Mouse (Mus musculus): ENCODE measurements around the gene Ccsap.

Gene Ccsap

DNA sequence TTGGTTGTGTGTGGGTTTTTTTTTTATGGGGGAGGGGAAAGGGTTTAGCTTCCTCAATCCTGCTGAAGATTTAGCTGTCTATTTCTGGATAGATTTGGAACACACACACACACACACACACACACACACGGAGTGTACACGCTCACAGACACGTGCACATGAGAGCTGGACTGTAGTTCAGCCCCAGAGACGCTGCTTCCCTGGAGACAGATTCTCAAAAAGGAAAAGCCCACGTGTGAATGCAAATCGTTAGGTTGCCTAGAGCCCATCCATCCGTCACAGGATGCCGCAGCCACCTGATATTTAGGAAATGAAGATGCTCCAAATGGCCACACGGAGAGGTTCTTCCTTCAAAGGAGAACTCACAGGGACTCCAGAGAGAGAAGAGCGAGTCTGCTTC, 20.3 kb upstream of the Ccsap start:
- peak; percentile 64 to 87 for DNase-seq (ENCODE audit: low spot score in 2 of 2)

GRCm38 (mm10) chr8:123877865-123878264, 17.9 kb upstream of the Ccsap start:
- DNase-seq (ENCODE audit: low spot score in 2 of 2): no peak

DNA sequence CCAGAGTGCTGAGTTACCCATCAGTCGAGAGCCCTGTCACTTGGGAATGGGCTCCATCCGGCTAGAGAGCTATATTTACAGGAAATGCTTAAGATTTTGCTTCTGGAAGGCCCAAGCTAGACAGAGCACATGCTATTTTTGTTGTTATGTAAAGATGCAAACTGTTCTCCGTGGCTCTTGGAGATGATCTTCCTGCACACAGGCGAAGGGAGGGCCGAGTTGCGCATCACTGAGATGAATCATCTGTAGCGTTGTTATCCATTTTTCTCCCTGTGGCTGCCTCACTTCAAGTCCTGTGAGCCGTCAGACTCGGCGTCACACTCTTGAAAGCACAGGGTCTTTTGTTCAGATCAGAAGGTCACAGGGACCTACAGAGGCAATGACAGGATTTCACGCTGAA, 14.3 kb upstream of the Ccsap start:
- no peak for DNase-seq (ENCODE audit: low spot score in 2 of 2)

DNA sequence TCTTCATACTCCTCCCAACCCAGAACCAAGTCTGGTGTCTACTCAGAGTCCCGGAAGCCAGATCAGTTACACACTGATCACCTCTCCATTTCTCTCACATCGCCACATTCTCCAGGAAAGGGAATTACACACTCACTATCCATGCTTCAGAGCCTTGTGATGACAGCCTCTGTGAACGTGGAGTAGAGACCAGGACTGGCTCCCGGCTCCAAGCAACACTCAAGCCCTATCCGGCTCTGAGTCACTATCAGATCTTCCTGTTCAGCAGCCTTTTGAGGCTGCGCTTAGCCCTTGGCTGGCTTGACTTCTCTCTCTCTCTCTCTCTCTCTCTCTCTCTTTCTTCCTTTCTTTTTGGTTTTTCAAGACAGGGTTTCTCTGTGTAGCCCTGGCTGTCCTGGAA, 13.4 kb upstream of the Ccsap start:
- DNase-seq (ENCODE audit: low spot score in 2 of 2): no peak

DNA sequence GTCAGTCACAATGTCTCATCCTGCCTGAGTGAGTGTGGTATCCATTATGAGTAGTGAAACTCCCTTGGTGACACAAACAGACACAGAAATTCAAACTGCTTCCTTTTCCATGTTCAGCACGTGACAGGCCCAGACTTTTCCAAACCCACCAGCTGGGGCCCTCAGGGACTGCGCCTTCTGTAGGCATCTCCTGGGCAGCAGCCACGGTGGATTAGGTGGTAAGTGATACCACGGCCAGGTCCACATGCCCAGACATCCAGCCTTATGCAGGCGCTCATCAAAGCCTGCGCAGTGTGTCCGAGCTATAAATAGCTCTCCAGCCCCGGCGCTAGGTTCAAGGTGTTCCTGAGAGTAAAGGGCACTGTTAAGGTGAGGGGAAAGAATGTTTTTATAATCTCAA, 12.0 kb upstream of the Ccsap start:
- DNase-seq (ENCODE audit: low spot score in 2 of 2): no peak

DNA sequence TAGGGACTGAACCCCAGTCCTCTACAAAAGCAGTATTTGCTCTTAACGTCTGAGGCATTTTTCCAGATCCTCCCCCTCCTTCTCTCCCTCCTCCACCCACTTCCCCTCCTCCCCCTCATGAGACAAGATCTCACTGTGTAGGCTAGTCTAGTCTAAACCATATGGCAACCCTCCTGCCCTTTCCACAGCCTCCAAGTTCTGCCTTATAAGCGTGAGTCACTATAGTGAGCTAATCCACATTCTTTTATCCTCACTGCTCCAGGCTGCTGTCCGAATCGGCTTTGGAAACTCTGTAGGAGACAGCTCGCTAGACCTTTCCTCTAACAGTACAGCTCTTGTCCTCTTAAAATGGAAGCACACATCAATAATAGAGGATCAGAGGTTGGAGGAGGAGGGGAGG, 7.0 kb upstream of the Ccsap start:
- no peak for DNase-seq (ENCODE audit: low spot score in 2 of 2)

- DNase-seq (ENCODE audit: low spot score in 2 of 2): no peak
Measured at GRCm38 (mm10) chr8:123865786-123866185, 5.8 kb upstream of the Ccsap start.

- no peak for DNase-seq (ENCODE audit: low spot score in 2 of 2)
Measured at GRCm38 (mm10) chr8:123860386-123860785, 377 bp upstream of the Ccsap start.

DNA sequence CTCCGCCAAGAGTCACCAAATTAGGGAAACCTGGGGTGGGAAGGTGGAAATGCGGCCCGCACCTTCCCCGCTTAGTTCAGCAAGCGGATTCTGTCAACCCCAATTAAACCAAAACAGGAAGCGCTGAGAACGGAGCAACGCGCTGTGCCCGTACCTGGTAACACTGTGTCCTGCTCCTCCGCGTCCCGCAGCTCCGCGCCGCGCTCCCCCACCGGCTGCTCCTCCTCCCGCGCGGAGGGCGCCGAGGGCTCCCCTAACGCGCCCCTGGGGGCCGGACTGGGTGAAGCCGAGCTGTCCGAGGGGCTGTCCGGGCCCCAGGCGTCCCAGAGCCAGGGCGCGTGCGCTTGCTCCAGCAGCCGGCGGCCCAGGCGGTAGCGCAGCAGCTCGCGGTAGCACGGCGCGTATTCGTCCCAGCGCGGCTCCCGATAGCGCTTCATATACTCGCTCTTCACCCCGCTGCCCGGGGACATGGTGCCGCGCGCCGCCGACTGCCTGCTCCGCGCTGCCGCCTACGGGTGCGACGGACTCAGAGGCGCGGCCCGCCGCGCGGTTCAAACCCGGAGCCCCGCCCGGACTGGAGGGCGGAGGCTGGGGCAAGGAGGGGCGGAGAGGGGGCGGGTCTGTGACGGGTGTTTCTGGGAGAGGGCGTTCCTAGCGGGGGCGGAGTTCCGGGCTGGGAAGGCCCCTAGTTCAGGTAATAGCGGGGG, 915 bp downstream of the Ccsap start:
- DNase-seq (ENCODE audit: low spot score in 2 of 2): peak; percentile 83 to 88

- no peak for DNase-seq (ENCODE audit: low spot score in 2 of 2)
Measured at GRCm38 (mm10) chr8:123858574-123858940, 1.5 kb downstream of the Ccsap start.

DNA sequence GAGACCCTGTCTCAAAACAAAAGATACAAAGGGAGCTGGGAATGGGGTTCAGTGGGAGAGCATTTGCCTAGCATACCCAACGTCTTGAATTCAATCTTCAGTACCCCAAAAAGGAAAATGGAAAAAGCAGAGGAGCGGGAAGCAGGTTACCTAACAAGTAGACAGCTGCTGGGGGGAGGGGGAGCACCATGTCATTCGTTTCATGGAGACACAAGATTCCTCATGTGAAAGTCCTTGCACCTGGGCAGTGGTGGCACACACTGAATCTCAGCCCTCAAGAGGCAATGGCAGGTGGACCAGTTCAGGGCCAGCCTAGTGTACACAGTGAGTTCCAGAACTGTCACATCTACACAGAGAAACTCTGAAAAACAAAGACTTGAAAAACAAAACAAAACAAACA, 2.6 kb downstream of the Ccsap start:
- DNase-seq (ENCODE audit: low spot score in 2 of 2): no peak

DNA sequence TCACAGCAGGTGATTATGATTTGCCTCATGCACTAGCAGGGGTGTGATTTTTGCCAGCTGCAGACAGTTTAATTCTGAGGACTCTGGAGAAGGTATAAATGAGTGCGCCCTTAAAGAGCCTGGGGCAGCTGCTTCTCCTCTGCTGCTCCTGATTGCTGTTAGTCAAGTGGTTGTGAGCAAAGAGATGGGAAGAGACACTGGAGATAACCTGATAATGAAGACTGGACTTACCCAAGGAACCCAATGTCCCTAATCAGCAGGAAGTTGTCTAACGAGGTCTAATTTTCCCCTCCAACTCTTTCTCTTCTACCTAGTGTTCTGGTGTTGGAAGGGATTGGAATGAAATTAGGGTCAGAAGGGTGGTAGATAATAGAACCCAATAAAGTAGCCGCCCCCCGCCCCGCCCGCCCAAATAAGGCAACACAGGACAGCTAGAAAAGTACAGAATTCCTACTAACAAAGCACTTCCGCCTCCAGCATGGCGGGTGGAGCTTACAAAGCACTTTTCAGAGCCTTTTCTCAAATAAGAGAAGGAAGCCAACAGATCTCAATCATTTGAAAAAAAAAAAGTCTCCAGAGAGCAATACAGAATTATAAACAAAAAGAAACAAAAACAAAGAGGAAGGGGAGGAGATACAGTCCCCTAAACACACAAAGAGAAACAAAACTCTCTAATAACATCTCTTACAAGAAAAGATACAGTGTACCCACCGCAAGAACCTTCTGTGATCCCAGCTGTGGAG, 5.1 kb downstream of the Ccsap start:
- no peak for DNase-seq (ENCODE audit: low spot score in 2 of 2)

GRCm38 (mm10) chr8:123854252-123854651, 5.8 kb downstream of the Ccsap start:
- DNase-seq (ENCODE audit: low spot score in 2 of 2): no peak

- no peak for DNase-seq (ENCODE audit: low spot score in 2 of 2)
Measured at GRCm38 (mm10) chr8:123851590-123851989, 8.4 kb downstream of the Ccsap start.

DNA sequence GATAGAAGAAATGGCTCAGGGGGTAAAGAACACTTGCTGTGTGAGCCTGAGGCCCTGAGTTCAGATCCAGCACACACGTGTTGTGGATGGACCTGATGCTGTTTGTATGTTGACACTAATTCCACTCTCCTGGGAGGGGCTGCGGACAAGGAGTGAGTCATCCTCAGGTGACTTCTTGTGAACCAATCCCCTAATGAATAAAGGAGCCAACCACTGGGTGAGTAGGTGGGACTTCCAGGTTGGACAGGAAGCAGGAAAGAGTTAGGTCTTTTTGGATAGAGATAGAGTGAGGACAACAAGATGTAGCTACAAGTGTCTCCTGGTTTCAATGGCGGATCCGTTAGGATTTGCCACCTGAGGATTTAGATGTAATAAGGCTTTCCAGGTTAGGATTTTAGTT, 10.7 kb downstream of the Ccsap start:
- DNase-seq (ENCODE audit: low spot score in 2 of 2): no peak

- DNase-seq (ENCODE audit: low spot score in 2 of 2): no peak
Measured at GRCm38 (mm10) chr8:123847546-123847945, 12.5 kb downstream of the Ccsap start.

- DNase-seq (ENCODE audit: low spot score in 2 of 2): no peak
Measured at GRCm38 (mm10) chr8:123846509-123846908, 13.5 kb downstream of the Ccsap start.

- DNase-seq (ENCODE audit: low spot score in 2 of 2): no peak
Measured at GRCm38 (mm10) chr8:123845991-123846390, 14.0 kb downstream of the Ccsap start.

- no peak for DNase-seq (ENCODE audit: low spot score in 2 of 2)
Measured at GRCm38 (mm10) chr8:123845114-123845513, 14.9 kb downstream of the Ccsap start.

DNA sequence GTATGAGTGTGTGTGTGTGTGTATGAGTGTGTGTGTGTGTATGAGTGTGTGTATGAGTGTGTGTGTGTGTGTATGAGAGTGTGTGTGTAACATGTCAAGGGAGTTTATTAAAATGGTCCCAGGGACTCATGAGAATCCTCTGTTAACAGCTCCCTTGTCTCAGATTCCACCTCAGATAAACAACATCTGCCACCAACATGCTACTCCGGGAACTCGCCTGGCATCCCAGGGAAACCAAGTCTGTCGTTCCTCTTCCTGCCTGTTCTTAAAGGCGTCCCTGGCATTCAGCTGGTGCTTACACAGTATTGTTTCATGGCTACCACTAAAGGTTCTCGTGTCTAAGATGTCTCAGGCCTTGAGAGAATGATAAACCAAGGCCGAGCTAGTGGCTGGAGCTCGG, 15.7 kb downstream of the Ccsap start:
- no peak for DNase-seq (ENCODE audit: low spot score in 2 of 2)

- DNase-seq (ENCODE audit: low spot score in 2 of 2): no peak
Measured at GRCm38 (mm10) chr8:123842086-123842485, 17.9 kb downstream of the Ccsap start.

DNA sequence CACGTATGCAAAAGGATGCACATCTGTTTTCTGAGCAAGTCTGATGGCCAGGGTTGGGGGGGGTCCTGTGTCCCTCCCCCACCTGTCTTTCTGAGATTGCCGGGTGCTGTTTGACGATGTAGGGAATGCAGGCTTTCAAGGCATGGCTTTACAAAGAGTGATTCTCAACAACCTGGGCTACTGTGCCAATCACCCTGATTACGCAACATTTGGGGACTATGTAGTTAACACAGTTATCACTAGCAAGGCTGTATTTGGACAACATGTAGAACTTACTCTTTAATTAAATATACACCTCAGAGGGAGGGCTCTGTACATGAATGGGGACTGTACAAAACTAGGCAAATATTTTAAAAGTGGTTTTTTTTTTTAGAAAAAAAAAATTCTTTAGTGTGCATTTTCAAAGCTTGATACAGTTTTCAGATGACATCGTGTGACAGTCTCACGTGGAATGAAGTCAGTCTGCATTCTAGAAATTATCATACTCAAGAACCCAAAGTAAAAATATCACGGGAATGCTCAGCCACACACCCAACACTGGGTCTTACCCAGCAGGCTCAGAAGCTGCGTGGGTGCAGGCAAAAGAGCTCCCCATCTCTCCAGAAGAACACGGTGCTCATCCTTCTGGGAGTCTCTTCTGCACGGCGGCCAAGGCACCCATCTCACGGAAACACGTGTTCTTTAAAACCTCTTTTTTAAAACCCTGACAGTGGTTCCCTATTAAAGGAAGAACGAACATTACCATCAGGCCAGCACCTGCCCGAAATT, 19.2 kb downstream of the Ccsap start:
- DNase-seq (ENCODE audit: low spot score in 2 of 2): peak; percentile 49 to 68

DNA sequence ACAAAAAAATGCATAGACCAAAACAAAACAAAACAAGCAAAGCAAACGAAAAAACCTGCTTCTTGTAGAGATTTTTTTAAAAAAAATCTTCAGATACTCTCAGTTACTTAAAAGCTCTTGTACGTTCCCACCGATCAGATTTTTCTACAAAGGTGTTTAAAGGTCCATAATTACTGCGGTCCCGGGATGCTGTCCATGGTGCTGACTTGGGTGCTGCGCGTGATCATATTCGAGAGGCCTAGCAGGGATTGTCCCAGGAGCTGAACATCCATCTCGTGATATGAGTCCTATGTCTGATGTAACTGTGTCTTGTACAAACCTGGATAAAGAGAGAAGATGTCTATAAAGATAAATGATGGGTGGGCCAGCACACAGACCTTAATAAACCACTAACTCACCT, 21.5 kb downstream of the Ccsap start:
- no peak for DNase-seq (ENCODE audit: low spot score in 2 of 2)

Measured in frontal cortex, postnatal 10 days (tissue).